Mouse (Mus musculus) intestine, postnatal 0 days (tissue): ENCODE data around the gene Lcp1. TPM values are rescaled to one million over a fixed set of nuclear protein-coding genes. Genes with fewer than 3 reads are reported as not detected.

Experiments used
- ATAC-seq: fragments of 200-750 bp; cut with Nextera tagmentation; 2 replicates; pipeline ENCODE4 v1.8.0; 2017; ENCODE audit warnings: mild to moderate bottlenecking, moderate TSS enrichment, moderate library complexity
- H3K27ac ChIP-seq: fragments of 300-500 bp; sonication (generic); 2 replicates; pipeline ENCODE4 v1.5.1; 2014; ENCODE audit warnings: mild to moderate bottlenecking, low read depth, low read length, moderate library complexity
- H3K27me3 ChIP-seq: fragments of 300-500 bp; sonication (generic); replicated peaks from 2 replicates; pipeline ENCODE4 v1.6.1; 2014; ENCODE audit warnings: low read length, mixed read lengths; ENCODE audit not compliant: control insufficient read depth, insufficient read depth
- H3K36me3 ChIP-seq: fragments of 300-500 bp; sonication (generic); 2 replicates; pipeline ENCODE4 v1.6.1; 2014; ENCODE audit warnings: mild to moderate bottlenecking, moderate library complexity; ENCODE audit not compliant: control insufficient read depth, insufficient read depth
- H3K4me1 ChIP-seq: fragments of 300-500 bp; sonication (generic); replicated peaks from 2 replicates; pipeline ENCODE4 v1.6.1; 2014; ENCODE audit warnings: antibody characterized with exemption, low read length, mixed read lengths; ENCODE audit not compliant: control insufficient read depth, insufficient read depth
- H3K4me2 ChIP-seq: fragments of 300-500 bp; sonication (generic); replicated peaks from 2 replicates; pipeline ENCODE4 v1.6.1; 2014; ENCODE audit warnings: low read depth, mild to moderate bottlenecking, moderate library complexity
- H3K4me3 ChIP-seq: fragments of 300-500 bp; sonication (generic); 2 replicates; pipeline ENCODE4 v1.5.1; 2014; ENCODE audit warnings: low read depth, low read length
- H3K9ac ChIP-seq: fragments of 300-500 bp; sonication (generic); 2 replicates; pipeline ENCODE4 v1.6.1; 2014; ENCODE audit warnings: mild to moderate bottlenecking, low read depth, low read length
- H3K9me3 ChIP-seq: fragments of 300-500 bp; sonication (generic); 2 replicates; pipeline ENCODE4 v1.6.1; 2016; ENCODE audit warnings: mixed run types; ENCODE audit not compliant: control insufficient read depth
- CTCF ChIP-seq: sonication (generic); IDR thresholded peaks from 2 replicates; pipeline ENCODE4 v1.5.1; 2016; ENCODE audit warnings: low read depth, mild to moderate bottlenecking, control low read depth, antibody characterized with exemption, moderate library complexity
- WGBS: fragments of 180-500 bp; shearing (Covaris S2); extraction: QIAGEN DNeasy Blood & Tissue Kit; methylation state at CpG from one replicate; pipeline ENCODE4 v1.1.7; 2014; 5-methylcytosine and 5-hydroxymethylcytosine counted together
- polyA plus RNA-seq: library from polyadenylated mRNA; unstranded; fragments of >200 nt; fragmentation: Nextera tagmentation; extraction: Ambion mirVana; gene quantifications from 2 replicates; pipeline ENCODE4 v1.2.1, GENCODE M21; 2015

The Lcp1 gene
- polyA plus RNA-seq, 1 experiment from 2014 or later, result 59.3 TPM

DNA sequence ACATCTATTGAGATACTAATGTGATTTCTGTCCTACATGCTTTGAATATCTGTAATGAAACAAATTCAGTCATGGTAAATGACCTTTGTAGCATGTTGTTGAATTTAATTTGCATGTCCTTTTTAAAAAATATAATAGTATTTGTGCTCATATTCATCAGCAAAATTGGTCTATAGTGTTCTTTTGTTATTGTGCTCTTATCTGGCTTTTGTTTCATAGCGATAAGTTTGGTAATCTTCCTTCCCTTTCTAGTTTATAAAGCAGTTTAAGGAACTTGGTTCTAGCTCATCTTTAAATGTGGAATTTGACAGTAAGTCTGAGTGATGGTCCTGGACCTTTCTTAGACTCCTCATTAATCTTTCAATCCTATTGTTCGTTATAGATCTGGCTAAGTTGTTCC, 28.5 kb downstream of the Lcp1 start:
- TF ChIP-seq CTCF, result no peak
- Histone ChIP-seq H3K4me3 (no peak overlapping the region), H3K9me3 (no peaks in the 10 kb centered on the region), H3K27me3 (no peaks in the 10 kb centered on the region), H3K27ac (no peak overlapping the region), H3K36me3 (no peaks in the 10 kb centered on the region), H3K4me1 (no peaks in the 10 kb centered on the region), H3K9ac (no peak overlapping the region), H3K4me2 (no peak overlapping the region)
- 89% methylated on average over 2 of the region's 2 CpGs for WGBS
- no peak for ATAC-seq

- Histone ChIP-seq H3K4me2 (no peak overlapping the region), H3K9me3 (no peaks in the 10 kb centered on the region), H3K27ac (no peak overlapping the region), H3K36me3 (no peaks in the 10 kb centered on the region), H3K9ac (no peak overlapping the region), H3K27me3 (0 out of 2 replicates have a peak, but pooled peaks cover 3% of the 10 kb centered on the region), H3K4me3 (no peak overlapping the region), H3K4me1 (no peaks in the 10 kb centered on the region)
- no peak for TF ChIP-seq CTCF
- no peak for ATAC-seq
- 88% methylated on average over 8 of the region's 8 CpGs for WGBS
These were observed 33.0 kb downstream of the Lcp1 start for GRCm38 (mm10) chr14:75163866-75164265.

DNA sequence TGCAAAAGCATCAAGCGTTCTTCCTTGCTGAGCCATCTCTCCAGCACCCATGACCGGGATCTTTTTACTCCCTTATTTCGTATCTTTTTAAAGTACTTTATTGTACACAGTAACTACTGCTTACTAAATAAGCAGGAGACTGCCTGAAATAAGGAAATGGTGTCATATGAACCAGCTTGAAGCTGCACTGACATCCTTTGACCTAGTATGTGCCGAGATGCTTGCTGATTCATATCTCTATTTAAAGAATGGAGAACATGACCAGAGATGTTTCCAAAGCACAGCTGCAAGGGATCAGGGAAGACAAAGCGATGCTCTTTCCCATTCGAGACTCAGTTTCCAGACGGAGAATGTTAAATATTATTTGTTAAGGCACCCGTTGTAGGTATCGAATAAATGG, 33.4 kb downstream of the Lcp1 start:
- Histone ChIP-seq H3K4me2 (no peak overlapping the region), H3K4me1 (no peaks in the 10 kb centered on the region), H3K9me3 (no peaks in the 10 kb centered on the region), H3K4me3 (no peak overlapping the region), H3K27me3 (0 out of 2 replicates have a peak, but pooled peaks cover 3% of the 10 kb centered on the region), H3K36me3 (no peaks in the 10 kb centered on the region), H3K27ac (no peak overlapping the region), H3K9ac (no peak overlapping the region)
- no peak for TF ChIP-seq CTCF
- no peak for ATAC-seq
- WGBS, result 88% methylated on average over 9 of the region's 9 CpGs

GRCm38 (mm10) chr14:75165574-75166131, 34.8 kb downstream of the Lcp1 start:
- Histone ChIP-seq H3K4me1 (no peaks in the 10 kb centered on the region), H3K4me2 (no peak overlapping the region), H3K36me3 (no peaks in the 10 kb centered on the region), H3K4me3 (no peak overlapping the region), H3K27ac (no peak overlapping the region), H3K9me3 (no peaks in the 10 kb centered on the region), H3K27me3 (0 out of 2 replicates have a peak, but pooled peaks cover 3% of the 10 kb centered on the region), H3K9ac (no peak overlapping the region)
- 36% methylated on average over 2 of the region's 2 CpGs for WGBS
- no peak for TF ChIP-seq CTCF
- ATAC-seq, result 0 out of 2 replicates have a peak, but pooled peaks have one; percentile 19

GRCm38 (mm10) chr14:75168501-75168900, 37.6 kb downstream of the Lcp1 start:
- no peaks in the 10 kb centered on the region for H3K36me3 ChIP-seq
- no peaks in the 10 kb centered on the region for H3K9me3 ChIP-seq
- 65% methylated on average over 3 of the region's 3 CpGs for WGBS
- ATAC-seq, result no peak
- no peak overlapping the region for H3K4me2 ChIP-seq
- 0 out of 2 replicates have a peak, but pooled peaks cover 3% of the 10 kb centered on the region for H3K27me3 ChIP-seq
- no peak overlapping the region for H3K9ac ChIP-seq
- H3K4me3 ChIP-seq, result no peak overlapping the region
- no peak overlapping the region for H3K27ac ChIP-seq
- TF ChIP-seq CTCF, result no peak
- H3K4me1 ChIP-seq, result no peaks in the 10 kb centered on the region

GRCm38 (mm10) chr14:75170546-75170945, 39.6 kb downstream of the Lcp1 start:
- TF ChIP-seq CTCF, result no peak
- Histone ChIP-seq H3K36me3 (no peaks in the 10 kb centered on the region), H3K27me3 (0 out of 2 replicates have a peak, but pooled peaks cover 3% of the 10 kb centered on the region), H3K4me1 (no peaks in the 10 kb centered on the region), H3K4me2 (no peak overlapping the region), H3K9ac (no peak overlapping the region), H3K9me3 (no peaks in the 10 kb centered on the region), H3K4me3 (no peak overlapping the region), H3K27ac (no peak overlapping the region)
- WGBS, result 85% methylated on average over 1 of the region's 1 CpGs
- no peak for ATAC-seq

GRCm38 (mm10) chr14:75174296-75174695, 43.4 kb downstream of the Lcp1 start:
- Histone ChIP-seq H3K27me3 (no peaks in the 10 kb centered on the region), H3K9me3 (no peaks in the 10 kb centered on the region), H3K27ac (no peak overlapping the region), H3K36me3 (no peaks in the 10 kb centered on the region), H3K4me1 (0 out of 2 replicates have a peak, but pooled peaks cover 6% of the 10 kb centered on the region), H3K4me2 (0 out of 2 replicates have a peak overlapping the region, but pooled peaks have one; percentile 0), H3K4me3 (no peak overlapping the region), H3K9ac (no peak overlapping the region)
- no peak for TF ChIP-seq CTCF
- WGBS, result 44% methylated on average over 8 of the region's 8 CpGs
- ATAC-seq, result peak; percentile 55
